Mouse (Mus musculus) liver, embryonic 14.5 days (tissue): ENCODE measurements around the gene Ramac.

Experiments
- CTCF ChIP-seq: IDR thresholded peaks from 2 replicates; pipeline ENCODE4 v1.5.1; 2016; ENCODE audit warnings: antibody characterized with exemption, low read depth, control low read depth
- EP300 ChIP-seq: IDR thresholded peaks from 2 replicates; pipeline ENCODE4 v1.6.1; 2016; ENCODE audit warnings: antibody characterized with exemption, low read depth

- TF ChIP-seq CTCF (no peak), EP300 (no peak)
Measured at GRCm38 (mm10) chr7:81726728-81727005, 36.1 kb upstream of the Ramac start.
